Mouse (Mus musculus): ENCODE results near the gene Ing1. TPM values are rescaled to one million over a fixed set of nuclear protein-coding genes. Genes with fewer than 3 reads are reported as not detected.

Ing1 gene
- polyA plus RNA-seq, 1 experiment from 2014 or later = 38.1 TPM

DNA sequence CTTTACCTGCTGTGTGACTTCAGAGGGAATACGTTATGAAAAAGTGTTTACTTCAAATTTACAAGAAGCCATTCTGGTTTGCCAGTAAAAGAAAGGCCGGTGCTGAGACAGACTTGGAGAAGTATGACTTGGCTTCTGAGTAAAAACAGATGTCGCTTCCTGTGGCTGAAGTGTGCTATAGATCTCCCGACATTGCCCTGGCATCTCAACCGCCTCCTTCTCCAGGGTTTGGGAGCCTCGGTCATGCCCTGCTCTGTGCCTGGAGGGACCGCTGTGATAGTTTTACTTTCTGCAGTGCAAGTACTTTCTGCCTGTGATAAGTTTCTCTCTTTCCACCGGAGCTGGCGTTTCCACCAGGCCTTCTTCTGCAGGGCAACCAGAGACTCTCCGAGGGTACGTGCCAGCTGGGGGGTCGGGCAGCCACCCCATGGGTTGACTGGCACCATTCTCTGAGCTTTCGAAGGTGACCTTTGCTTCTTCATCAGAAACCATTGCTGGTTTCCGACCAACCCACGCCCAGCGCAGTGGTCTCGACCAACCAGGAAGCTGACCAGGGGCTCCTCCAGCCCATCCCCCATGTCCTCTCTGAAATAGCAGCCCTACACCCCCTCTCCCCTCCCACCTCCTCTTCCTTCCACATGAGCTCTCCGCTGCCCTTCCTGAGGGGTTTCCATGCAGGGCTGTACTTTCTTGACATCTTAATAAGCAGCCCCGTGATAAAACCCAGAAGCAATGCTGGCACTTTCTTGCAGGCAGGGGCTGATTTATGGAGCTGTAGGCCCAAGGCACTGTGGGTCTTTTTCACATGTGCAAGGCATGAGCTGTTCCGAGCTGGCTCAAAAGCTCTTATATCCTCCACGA, 30.4 kb downstream of the Ing1 start:
- H3K9ac ChIP-seq (ENCODE audit: low read length) = 0 out of 2 replicates have a peak overlapping the region, but pooled peaks have one; percentile 20
- no peaks in the 10 kb centered on the region for H3K36me3 ChIP-seq (ENCODE audit: control insufficient read depth, insufficient read depth, low read length)
- H3K9me3 ChIP-seq (ENCODE audit: control insufficient read depth, low read length) = peaks cover 5% of the 10 kb centered on the region
- H3K4me2 ChIP-seq (ENCODE audit: low read length) = peak overlapping the region; percentile 44
- H3K27me3 ChIP-seq (replicated peaks; ENCODE audit: control insufficient read depth, insufficient read depth, low read length) = no peaks in the 10 kb centered on the region
- DNase-seq (ENCODE audit: low spot score) (peak; percentile 68), ATAC-seq (replicated peaks; ENCODE audit: low FRiP score, low TSS enrichment, low read depth) (peak; percentile 73)
- 29% methylated on average over 21 of the region's 21 CpGs for WGBS
- H3K4me1 ChIP-seq (replicated peaks; ENCODE audit: control insufficient read depth, insufficient read depth, low read length) = peaks cover 15% of the 10 kb centered on the region; the same call in 1 of the 2 replicates
- H3K4me3 ChIP-seq (ENCODE audit: low read depth, low read length) = peak overlapping the region; percentile 8; the same call in 1 of the 2 replicates
- peak overlapping the region; percentile 90 for H3K27ac ChIP-seq (ENCODE audit: low read depth)

DNA sequence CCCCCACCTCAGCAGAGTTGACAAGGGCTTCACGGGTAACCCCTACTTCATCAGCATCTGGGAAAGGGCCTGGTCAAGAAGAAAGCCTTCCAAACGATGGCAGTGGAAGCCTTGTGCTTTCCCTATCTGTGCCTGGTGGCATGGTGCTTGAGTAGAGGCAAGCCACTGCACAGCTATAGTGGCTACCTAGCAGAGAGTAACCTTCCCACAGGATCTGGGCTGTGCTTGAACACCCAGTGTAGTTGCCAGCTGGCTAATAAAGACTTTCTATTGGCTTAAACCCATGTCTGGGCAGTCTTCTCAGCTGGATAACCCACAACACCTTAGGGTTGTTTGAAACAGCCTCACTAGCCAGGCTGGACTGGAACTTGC, 31.0 kb downstream of the Ing1 start:
- Histone ChIP-seq H3K9ac (ENCODE audit: low read length) (no peak overlapping the region), H3K27me3 (replicated peaks; ENCODE audit: control insufficient read depth, insufficient read depth, low read length) (no peaks in the 10 kb centered on the region), H3K9me3 (ENCODE audit: control insufficient read depth, low read length) (peaks cover 5% of the 10 kb centered on the region), H3K4me1 (replicated peaks; ENCODE audit: control insufficient read depth, insufficient read depth, low read length) (peaks cover 15% of the 10 kb centered on the region; the same call in 1 of the 2 replicates), H3K4me2 (ENCODE audit: low read length) (no peak overlapping the region), H3K36me3 (ENCODE audit: control insufficient read depth, insufficient read depth, low read length) (no peaks in the 10 kb centered on the region), H3K4me3 (ENCODE audit: low read depth, low read length) (no peak overlapping the region), H3K27ac (ENCODE audit: low read depth) (peak overlapping the region; percentile 90)
- DNase-seq (ENCODE audit: low spot score) = no peak
- 27% methylated on average over 2 of the region's 2 CpGs for WGBS
- no peak for ATAC-seq (replicated peaks; ENCODE audit: low FRiP score, low TSS enrichment, low read depth)

DNA sequence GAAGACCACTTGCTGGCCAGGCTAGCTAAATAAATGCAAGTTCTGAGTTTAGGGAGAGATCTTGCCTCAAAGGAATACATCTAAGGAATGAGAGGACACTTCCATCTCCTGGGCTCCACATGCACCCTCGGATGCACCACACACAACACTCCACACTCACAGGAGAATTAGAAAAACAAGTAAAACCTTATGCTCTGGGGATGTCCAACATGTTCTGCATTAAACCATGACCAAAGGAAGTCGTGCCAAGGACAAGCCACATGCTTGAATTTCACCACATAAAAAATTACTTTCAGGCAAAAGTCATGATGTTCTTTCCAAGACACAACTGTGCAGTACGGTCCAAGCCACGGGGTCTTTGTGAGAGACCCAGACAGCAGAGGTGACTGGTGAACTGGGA, 36.5 kb downstream of the Ing1 start:
- Histone ChIP-seq H3K9ac (ENCODE audit: low read length) (no peak overlapping the region), H3K4me3 (ENCODE audit: low read depth, low read length) (no peak overlapping the region), H3K4me1 (replicated peaks; ENCODE audit: control insufficient read depth, insufficient read depth, low read length) (0 out of 2 replicates have a peak, but pooled peaks cover 2% of the 10 kb centered on the region), H3K27me3 (replicated peaks; ENCODE audit: control insufficient read depth, insufficient read depth, low read length) (no peaks in the 10 kb centered on the region), H3K36me3 (ENCODE audit: control insufficient read depth, insufficient read depth, low read length) (no peaks in the 10 kb centered on the region), H3K27ac (ENCODE audit: low read depth) (no peak overlapping the region), H3K9me3 (ENCODE audit: control insufficient read depth, low read length) (no peaks in the 10 kb centered on the region), H3K4me2 (ENCODE audit: low read length) (no peak overlapping the region)
- ATAC-seq (replicated peaks; ENCODE audit: low FRiP score, low TSS enrichment, low read depth) (no peak), DNase-seq (ENCODE audit: low spot score) (no peak)
- 89% methylated on average over 4 of the region's 4 CpGs for WGBS

DNA sequence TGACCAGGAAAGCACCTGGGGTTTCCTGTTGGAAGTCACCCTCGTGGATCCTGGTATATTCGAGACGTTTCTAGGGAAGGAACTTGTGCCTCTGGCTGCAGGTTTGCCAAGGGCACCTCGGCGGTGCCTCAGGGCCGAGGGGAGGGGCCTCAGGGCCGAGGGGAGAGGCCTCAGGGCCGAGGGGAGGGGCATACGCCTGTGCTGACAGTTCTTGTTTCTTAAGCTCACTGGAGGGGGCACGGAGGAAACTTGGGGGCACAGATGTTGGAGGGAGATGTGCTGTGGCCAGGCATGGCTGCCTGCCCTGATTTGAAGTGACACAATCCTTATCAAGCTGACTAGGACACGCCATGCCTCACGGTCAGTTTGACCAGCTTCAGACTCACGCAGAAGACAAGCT, 36.9 kb downstream of the Ing1 start:
- DNase-seq (ENCODE audit: low spot score) (no peak), ATAC-seq (replicated peaks; ENCODE audit: low FRiP score, low TSS enrichment, low read depth) (no peak)
- H3K4me1 ChIP-seq (replicated peaks; ENCODE audit: control insufficient read depth, insufficient read depth, low read length) = 0 out of 2 replicates have a peak, but pooled peaks cover 2% of the 10 kb centered on the region

DNA sequence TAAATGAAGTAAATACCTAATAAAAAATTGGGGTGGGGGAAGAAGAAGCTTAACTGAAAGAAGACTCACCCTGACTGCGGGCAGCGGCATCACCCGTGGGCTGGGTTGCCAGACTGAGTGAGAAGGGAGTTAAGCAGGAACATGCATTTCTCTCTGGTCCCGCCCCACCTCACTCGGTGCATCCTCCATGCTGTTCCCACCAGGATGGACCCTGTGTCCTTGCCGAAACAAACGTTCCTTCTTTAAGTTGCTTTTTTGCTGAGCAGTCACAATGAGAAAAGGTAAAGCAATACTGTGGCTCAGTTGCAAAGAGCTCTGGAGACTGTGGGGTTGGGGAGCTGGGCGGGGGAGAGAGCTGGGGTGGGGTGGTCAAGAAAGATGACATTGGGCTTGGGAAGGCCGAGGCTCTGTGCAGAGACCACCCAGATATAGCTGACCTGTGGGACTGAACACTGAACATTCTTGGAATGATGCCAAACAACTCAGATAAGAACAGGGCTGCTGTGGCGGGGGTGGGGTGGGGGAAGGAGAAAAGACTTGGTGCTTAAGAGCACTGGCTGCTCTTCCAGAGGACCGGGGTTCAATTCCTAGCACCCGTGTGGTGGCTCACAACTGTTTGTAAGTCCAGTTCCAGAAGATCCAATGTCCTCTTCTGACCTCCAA, 38.0 kb downstream of the Ing1 start:
- no peak overlapping the region for H3K4me2 ChIP-seq (ENCODE audit: low read length)
- H3K9me3 ChIP-seq (ENCODE audit: control insufficient read depth, low read length) = no peaks in the 10 kb centered on the region
- no peak overlapping the region for H3K27ac ChIP-seq (ENCODE audit: low read depth)
- DNase-seq (ENCODE audit: low spot score) (no peak), ATAC-seq (replicated peaks; ENCODE audit: low FRiP score, low TSS enrichment, low read depth) (no peak)
- H3K4me3 ChIP-seq (ENCODE audit: low read depth, low read length) = no peak overlapping the region
- H3K36me3 ChIP-seq (ENCODE audit: control insufficient read depth, insufficient read depth, low read length) = no peaks in the 10 kb centered on the region
- 56% methylated on average over 12 of the region's 12 CpGs for WGBS
- no peaks in the 10 kb centered on the region for H3K27me3 ChIP-seq (replicated peaks; ENCODE audit: control insufficient read depth, insufficient read depth, low read length)
- 0 out of 2 replicates have a peak, but pooled peaks cover 2% of the 10 kb centered on the region for H3K4me1 ChIP-seq (replicated peaks; ENCODE audit: control insufficient read depth, insufficient read depth, low read length)
- H3K9ac ChIP-seq (ENCODE audit: low read length) = no peak overlapping the region

More for the DNA sequence above, 36.9 kb downstream of the Ing1 start:
- no peak overlapping the region for H3K27ac ChIP-seq (ENCODE audit: low read depth)
- H3K9me3 ChIP-seq (ENCODE audit: control insufficient read depth, low read length) = no peaks in the 10 kb centered on the region
- no peak overlapping the region for H3K4me2 ChIP-seq (ENCODE audit: low read length)
- no peaks in the 10 kb centered on the region for H3K27me3 ChIP-seq (replicated peaks; ENCODE audit: control insufficient read depth, insufficient read depth, low read length)
- no peak overlapping the region for H3K4me3 ChIP-seq (ENCODE audit: low read depth, low read length)
- WGBS = 42% methylated on average over 13 of the region's 13 CpGs
- H3K9ac ChIP-seq (ENCODE audit: low read length) = no peak overlapping the region
- H3K36me3 ChIP-seq (ENCODE audit: control insufficient read depth, insufficient read depth, low read length) = no peaks in the 10 kb centered on the region

DNA sequence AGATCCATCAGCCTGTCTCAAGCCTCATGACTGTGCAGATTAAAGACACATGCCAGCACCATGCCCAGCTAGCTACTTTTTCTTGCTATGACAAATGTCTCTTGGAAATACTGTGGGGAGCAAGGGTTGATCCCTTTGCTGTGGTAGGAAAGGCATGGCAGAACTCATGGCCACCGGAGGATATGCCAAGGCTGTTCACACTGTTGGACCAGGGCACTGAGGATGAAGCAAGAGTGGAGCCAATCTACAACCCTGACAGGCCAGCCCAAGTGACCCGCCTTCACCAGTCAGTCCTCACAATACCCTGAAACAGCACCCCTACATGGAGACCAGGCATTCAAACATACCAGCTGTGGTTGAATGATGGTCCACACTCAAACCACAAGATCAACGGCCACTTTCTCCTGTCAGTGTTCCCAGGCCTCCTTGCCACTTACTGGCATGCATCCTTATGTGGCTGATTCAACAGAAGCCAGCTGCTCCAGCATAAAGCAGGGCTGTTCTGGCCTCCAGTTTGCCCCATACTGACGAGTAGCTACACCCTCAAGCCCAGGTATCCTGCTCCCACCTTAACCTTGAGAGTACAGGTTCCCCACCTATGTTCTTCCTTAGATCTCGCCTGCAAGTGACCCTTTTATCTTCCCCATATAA, 45.1 kb downstream of the Ing1 start:
- Histone ChIP-seq H3K27ac (ENCODE audit: low read depth) (no peak overlapping the region), H3K9me3 (ENCODE audit: control insufficient read depth, low read length) (no peaks in the 10 kb centered on the region), H3K9ac (ENCODE audit: low read length) (no peak overlapping the region), H3K36me3 (ENCODE audit: control insufficient read depth, insufficient read depth, low read length) (no peaks in the 10 kb centered on the region), H3K4me1 (replicated peaks; ENCODE audit: control insufficient read depth, insufficient read depth, low read length) (no peaks in the 10 kb centered on the region), H3K4me2 (ENCODE audit: low read length) (no peak overlapping the region), H3K4me3 (ENCODE audit: low read depth, low read length) (no peak overlapping the region), H3K27me3 (replicated peaks; ENCODE audit: control insufficient read depth, insufficient read depth, low read length) (no peaks in the 10 kb centered on the region)
- no peak for DNase-seq (ENCODE audit: low spot score)
- ATAC-seq (replicated peaks; ENCODE audit: low FRiP score, low TSS enrichment, low read depth) = no peak
- 79% methylated on average over 5 of the region's 5 CpGs for WGBS

DNA sequence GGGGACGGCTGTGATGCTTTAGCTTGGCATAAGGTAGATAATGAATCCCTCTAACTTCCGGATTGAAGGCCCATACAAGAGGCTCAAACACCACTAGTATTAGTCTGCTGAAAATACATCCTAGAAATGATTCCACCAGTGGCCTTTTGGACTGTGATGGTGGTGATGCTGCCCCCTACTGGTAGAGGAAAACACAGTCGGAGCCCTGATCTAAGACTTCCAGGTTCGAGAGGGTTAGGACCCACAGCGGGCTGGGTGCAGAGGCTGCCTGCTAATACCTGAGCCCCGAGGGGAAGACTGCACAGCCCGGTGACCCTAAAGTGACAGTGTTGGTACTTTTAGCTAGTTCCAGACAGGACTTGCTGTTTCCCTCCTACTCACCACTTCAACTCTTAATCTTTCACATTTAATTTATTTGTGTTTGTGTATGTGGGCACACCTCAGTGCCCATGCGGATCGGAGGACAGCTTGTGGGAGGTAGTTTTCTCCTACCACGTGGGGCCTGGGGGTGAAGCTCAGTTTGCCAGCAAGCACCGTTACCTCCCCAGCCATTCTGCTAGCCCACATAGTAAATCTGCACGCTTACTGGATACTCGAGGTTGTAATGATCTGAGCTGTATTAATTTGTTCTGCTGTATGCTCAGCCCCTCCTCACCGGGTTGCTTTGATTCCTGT, 46.8 kb downstream of the Ing1 start:
- H3K9ac ChIP-seq (ENCODE audit: low read length) = no peak overlapping the region
- H3K4me2 ChIP-seq (ENCODE audit: low read length) = no peak overlapping the region
- DNase-seq (ENCODE audit: low spot score) = peak; percentile 87
- no peaks in the 10 kb centered on the region for H3K9me3 ChIP-seq (ENCODE audit: control insufficient read depth, low read length)
- 42% methylated on average over 14 of the region's 14 CpGs for WGBS
- ATAC-seq (replicated peaks; ENCODE audit: low FRiP score, low TSS enrichment, low read depth) = peak; percentile 62
- no peaks in the 10 kb centered on the region for H3K4me1 ChIP-seq (replicated peaks; ENCODE audit: control insufficient read depth, insufficient read depth, low read length)
- H3K27me3 ChIP-seq (replicated peaks; ENCODE audit: control insufficient read depth, insufficient read depth, low read length) = no peaks in the 10 kb centered on the region
- H3K4me3 ChIP-seq (ENCODE audit: low read depth, low read length) = no peak overlapping the region
- no peak overlapping the region for H3K27ac ChIP-seq (ENCODE audit: low read depth)
- no peaks in the 10 kb centered on the region for H3K36me3 ChIP-seq (ENCODE audit: control insufficient read depth, insufficient read depth, low read length)

DNA sequence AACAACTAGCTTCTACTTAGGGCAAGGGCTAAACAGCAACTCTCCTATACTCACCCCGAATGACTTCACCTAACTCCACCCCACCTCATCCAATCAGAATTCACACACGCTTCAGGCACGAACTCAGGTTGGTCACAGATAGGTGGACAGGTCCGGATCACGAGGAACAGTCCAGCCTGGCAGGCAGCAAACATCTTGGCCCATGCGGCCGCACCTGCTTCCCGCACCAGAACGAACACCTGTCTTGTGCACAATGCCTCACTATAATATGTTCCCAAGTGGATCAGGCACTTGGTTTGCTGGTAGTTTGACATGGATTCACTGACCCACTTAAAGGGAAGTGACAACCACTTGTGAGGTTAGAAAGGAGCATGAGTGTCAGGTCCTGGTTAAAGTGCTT, 53.5 kb downstream of the Ing1 start:
- no peak overlapping the region for H3K4me3 ChIP-seq (ENCODE audit: low read depth, low read length)
- H3K27me3 ChIP-seq (replicated peaks; ENCODE audit: control insufficient read depth, insufficient read depth, low read length) = no peaks in the 10 kb centered on the region
- 98% methylated on average over 9 of the region's 9 CpGs for WGBS
- DNase-seq (ENCODE audit: low spot score) (no peak), ATAC-seq (replicated peaks; ENCODE audit: low FRiP score, low TSS enrichment, low read depth) (no peak)
- no peak overlapping the region for H3K9ac ChIP-seq (ENCODE audit: low read length)
- no peak overlapping the region for H3K4me2 ChIP-seq (ENCODE audit: low read length)
- no peak overlapping the region for H3K27ac ChIP-seq (ENCODE audit: low read depth)
- peaks cover 54% of the 10 kb centered on the region for H3K36me3 ChIP-seq (ENCODE audit: control insufficient read depth, insufficient read depth, low read length)
- H3K4me1 ChIP-seq (replicated peaks; ENCODE audit: control insufficient read depth, insufficient read depth, low read length) = no peaks in the 10 kb centered on the region
- H3K9me3 ChIP-seq (ENCODE audit: control insufficient read depth, low read length) = no peaks in the 10 kb centered on the region
